Mouse (Mus musculus) embryonic facial prominence, embryonic 11.5 days (tissue): Measurements from ENCODE around the gene Rnft1. TPM values are rescaled to one million over a fixed set of nuclear protein-coding genes. Genes with fewer than 3 reads are reported as not detected.

Source experiments
- ATAC-seq: fragments of 200-750 bp; cut with Nextera tagmentation; replicated peaks from 2 replicates; pipeline ENCODE4 v1.8.0; 2017; ENCODE audit warnings: low read depth; ENCODE audit not compliant: insufficient number of reproducible peaks, low FRiP score, low TSS enrichment
- DNase-seq: peaks from one replicate; pipeline ENCODE4 v3.0.0-alpha.2; 2015; ENCODE audit warnings: low spot score
- H3K27ac ChIP-seq: fragments of 300-500 bp; sonication (generic); replicated peaks from 2 replicates; pipeline ENCODE4 v1.5.1; 2014; ENCODE audit warnings: mild to moderate bottlenecking, low read depth, low read length, control low read depth
- H3K27me3 ChIP-seq: fragments of 300-500 bp; sonication (generic); 2 replicates; pipeline ENCODE4 v1.6.1; 2014; ENCODE audit warnings: mild to moderate bottlenecking, low read length, moderate library complexity, mixed read lengths; ENCODE audit not compliant: control insufficient read depth, insufficient read depth
- H3K36me3 ChIP-seq: fragments of 300-500 bp; sonication (generic); replicated peaks from 2 replicates; pipeline ENCODE4 v1.6.1; 2014; ENCODE audit warnings: low read depth, mild to moderate bottlenecking, low read length, moderate library complexity, mixed read lengths; ENCODE audit not compliant: control insufficient read depth, insufficient read depth
- H3K4me1 ChIP-seq: fragments of 300-500 bp; sonication (generic); 2 replicates; pipeline ENCODE4 v1.6.1; 2014; ENCODE audit warnings: low read length, mixed read lengths; ENCODE audit not compliant: control insufficient read depth, insufficient read depth
- H3K4me2 ChIP-seq: fragments of 300-500 bp; sonication (generic); 2 replicates; pipeline ENCODE4 v1.6.1; 2014; ENCODE audit warnings: low read depth, mild to moderate bottlenecking, control low read depth, low read length, moderate library complexity
- H3K4me3 ChIP-seq: fragments of 300-500 bp; sonication (generic); 2 replicates; pipeline ENCODE4 v1.5.1; 2014; ENCODE audit warnings: low read depth, low read length, control low read depth
- H3K9ac ChIP-seq: fragments of 300-500 bp; sonication (generic); replicated peaks from 2 replicates; pipeline ENCODE4 v1.6.1; 2014; ENCODE audit warnings: mild to moderate bottlenecking, control low read depth, low read length
- H3K9me3 ChIP-seq: fragments of 300-500 bp; sonication (generic); replicated peaks from 2 replicates; pipeline ENCODE4 v1.6.1; 2016; ENCODE audit warnings: mild to moderate bottlenecking, low read length, inconsistent platforms, mixed read lengths; ENCODE audit not compliant: control insufficient read depth
- WGBS: fragments of 180-500 bp; shearing (Covaris S2); extraction: QIAGEN DNeasy Blood & Tissue Kit; methylation state at CpG from one replicate; pipeline ENCODE4 v1.1.7; 2014; 5-methylcytosine and 5-hydroxymethylcytosine counted together
- polyA plus RNA-seq: library from polyadenylated mRNA; unstranded; fragments of >200 nt; fragmentation: Nextera tagmentation; extraction: Ambion mirVana; gene quantifications from 2 replicates; pipeline ENCODE4 v1.2.1, GENCODE M21; 2014

Rnft1 gene
- 33.4 and 33.8 TPM in 2 replicates for polyA plus RNA-seq

DNA sequence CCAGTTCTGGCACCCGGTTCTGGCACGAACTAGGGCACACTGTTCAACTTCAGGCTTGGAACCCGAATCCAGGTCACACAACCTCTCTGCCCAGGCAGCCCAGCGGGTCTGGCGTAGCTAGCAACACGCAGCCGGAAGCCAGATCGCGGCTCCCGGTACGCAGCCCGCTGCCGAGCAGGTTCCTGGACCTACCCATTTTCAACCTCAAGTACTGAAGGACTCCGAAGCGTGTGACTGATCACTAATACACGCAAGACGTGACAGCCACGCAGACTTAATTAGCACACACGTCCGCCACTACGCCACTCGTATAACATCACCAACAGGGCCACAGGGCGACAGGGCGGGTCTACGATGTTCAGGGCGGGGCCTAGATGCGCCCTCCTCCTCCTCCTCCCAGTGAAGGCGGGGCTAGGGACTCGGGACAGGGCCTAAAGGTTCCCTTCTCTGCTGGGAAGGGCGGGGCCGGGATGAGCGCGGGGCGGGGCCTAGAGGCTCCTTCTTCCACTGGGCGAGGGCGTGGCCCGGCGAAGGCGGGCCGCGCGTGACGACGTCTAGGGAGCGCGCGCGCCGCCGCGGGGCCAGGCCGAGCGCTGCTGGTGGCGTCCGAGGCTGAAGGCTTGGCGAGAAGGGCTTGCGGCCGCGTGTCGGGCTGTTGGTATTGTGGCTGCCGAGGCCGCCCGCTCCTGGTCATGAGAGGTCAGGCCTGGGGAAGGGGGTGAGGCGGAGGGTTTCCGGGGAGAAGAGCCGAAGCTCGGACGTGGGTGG is at the start of gene Rnft1:
TSS of gene Rnft1 (plus strand) at position 557 of the 768 bp plus-strand sequence.
- Histone ChIP-seq H3K9ac (peak within 1 kb of the TSS; percentile 59), H3K36me3 (no peaks in the 10 kb centered on the region), H3K27me3 (no peaks in the 10 kb centered on the region), H3K4me2 (peak within 1 kb of the TSS; percentile 66), H3K27ac (0 out of 2 replicates have a peak within 1 kb of the TSS, but pooled peaks have one; percentile 1), H3K4me3 (peak within 1 kb of the TSS; percentile 42), H3K9me3 (no peaks in the 10 kb centered on the region), H3K4me1 (no peaks in the 10 kb centered on the region)
- peak; percentile 99 for DNase-seq
- WGBS = under 1% methylated on average over 68 of the region's 68 CpGs
- peak; percentile 96 for ATAC-seq

GRCm38 (mm10) chr11:86436843-86437242 is 47.6 kb upstream of the Rnft1 start:
- Histone ChIP-seq H3K4me2 (no peak overlapping the region), H3K27ac (no peak overlapping the region), H3K4me1 (no peaks in the 10 kb centered on the region), H3K9ac (no peak overlapping the region), H3K27me3 (no peaks in the 10 kb centered on the region), H3K36me3 (no peaks in the 10 kb centered on the region), H3K4me3 (no peak overlapping the region), H3K9me3 (no peaks in the 10 kb centered on the region)
- no peak for ATAC-seq
- WGBS = 29% methylated on average over 5 of the region's 5 CpGs
- DNase-seq = peak; percentile 72

DNA sequence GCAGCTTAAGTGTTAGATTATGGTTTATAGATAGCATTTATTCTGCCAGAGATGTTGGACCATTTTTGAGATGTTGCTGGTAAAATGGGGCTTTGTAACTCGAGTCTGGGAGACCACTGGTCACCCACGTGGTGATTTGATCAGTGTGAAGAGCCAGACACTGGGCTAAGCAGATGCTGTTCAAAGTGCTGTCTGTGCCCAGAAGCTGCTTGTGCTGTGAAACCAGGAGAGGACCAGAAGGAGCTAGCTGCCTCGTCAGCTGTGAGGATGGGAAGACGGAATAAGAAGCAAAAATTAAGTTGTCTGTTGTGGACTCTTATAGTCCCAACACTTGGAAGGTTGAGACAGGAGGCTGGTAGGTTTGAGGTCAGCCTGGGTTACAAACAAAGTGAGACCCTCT is 46.2 kb upstream of the Rnft1 start:
- Histone ChIP-seq H3K36me3 (no peaks in the 10 kb centered on the region), H3K4me1 (no peaks in the 10 kb centered on the region), H3K27ac (no peak overlapping the region), H3K4me3 (no peak overlapping the region), H3K9me3 (no peaks in the 10 kb centered on the region), H3K4me2 (no peak overlapping the region), H3K27me3 (no peaks in the 10 kb centered on the region), H3K9ac (no peak overlapping the region)
- WGBS = 48% methylated on average over 4 of the region's 4 CpGs
- no peak for DNase-seq
- no peak for ATAC-seq

DNA sequence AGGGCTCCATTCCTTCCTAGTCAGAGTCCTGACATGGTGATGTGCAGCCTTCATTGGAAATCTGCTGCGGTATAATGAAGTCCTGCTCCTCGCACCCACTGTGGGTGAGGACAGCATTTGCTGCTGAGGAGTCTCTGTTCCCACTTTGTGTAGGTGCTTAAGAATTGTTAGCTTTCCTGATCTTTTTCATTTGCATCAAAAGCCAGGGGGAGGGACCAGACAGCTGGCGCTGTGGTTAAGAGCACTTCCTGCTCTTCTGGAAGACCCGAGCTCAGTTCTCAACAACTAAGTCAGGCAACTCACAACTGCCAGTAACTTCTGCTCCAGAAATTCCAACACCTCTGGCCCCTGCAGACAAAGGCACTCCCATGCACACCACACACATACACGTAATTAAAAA is 43.7 kb upstream of the Rnft1 start:
- Histone ChIP-seq H3K36me3 (no peaks in the 10 kb centered on the region), H3K4me1 (no peaks in the 10 kb centered on the region), H3K9ac (no peak overlapping the region), H3K4me3 (no peak overlapping the region), H3K9me3 (no peaks in the 10 kb centered on the region), H3K4me2 (no peak overlapping the region), H3K27me3 (no peaks in the 10 kb centered on the region), H3K27ac (no peak overlapping the region)
- ATAC-seq (no peak), DNase-seq (no peak)
- WGBS = 68% methylated on average over 5 of the region's 5 CpGs

GRCm38 (mm10) chr11:86453991-86454390 is 30.5 kb upstream of the Rnft1 start:
- Histone ChIP-seq H3K4me3 (no peak overlapping the region), H3K4me2 (no peak overlapping the region), H3K36me3 (no peaks in the 10 kb centered on the region), H3K9ac (no peak overlapping the region), H3K9me3 (no peaks in the 10 kb centered on the region), H3K27ac (no peak overlapping the region), H3K4me1 (no peaks in the 10 kb centered on the region), H3K27me3 (no peaks in the 10 kb centered on the region)
- DNase-seq (no peak), ATAC-seq (no peak)
- 85% methylated on average over 5 of the region's 5 CpGs for WGBS

DNA sequence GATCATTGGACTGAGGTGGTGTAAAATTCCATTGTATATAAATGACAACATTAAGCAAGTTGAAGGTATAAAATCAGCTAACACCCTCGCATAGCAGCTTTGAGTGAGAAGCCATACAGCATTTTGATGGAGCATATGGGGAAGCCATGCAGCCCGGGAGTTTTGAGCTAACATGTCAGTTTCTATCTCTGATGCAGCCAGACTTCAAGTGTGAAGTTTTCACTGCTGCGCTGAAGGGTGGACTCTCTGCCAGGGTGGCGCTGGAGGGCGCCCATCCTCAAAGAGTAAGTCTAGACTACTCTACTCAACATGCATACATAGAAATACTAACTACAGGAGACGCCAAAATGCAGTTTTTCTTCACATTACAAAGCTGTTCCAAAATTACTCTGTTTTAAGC is 26.9 kb upstream of the Rnft1 start:
- H3K36me3 ChIP-seq = no peaks in the 10 kb centered on the region
- no peak overlapping the region for H3K27ac ChIP-seq
- no peak for DNase-seq
- no peak overlapping the region for H3K4me2 ChIP-seq
- no peaks in the 10 kb centered on the region for H3K27me3 ChIP-seq
- whole genome bisulfite sequencing = 81% methylated on average over 6 of the region's 6 CpGs
- H3K4me3 ChIP-seq = no peak overlapping the region
- ATAC-seq = no peak
- no peaks in the 10 kb centered on the region for H3K4me1 ChIP-seq
- no peak overlapping the region for H3K9ac ChIP-seq
- no peaks in the 10 kb centered on the region for H3K9me3 ChIP-seq

DNA sequence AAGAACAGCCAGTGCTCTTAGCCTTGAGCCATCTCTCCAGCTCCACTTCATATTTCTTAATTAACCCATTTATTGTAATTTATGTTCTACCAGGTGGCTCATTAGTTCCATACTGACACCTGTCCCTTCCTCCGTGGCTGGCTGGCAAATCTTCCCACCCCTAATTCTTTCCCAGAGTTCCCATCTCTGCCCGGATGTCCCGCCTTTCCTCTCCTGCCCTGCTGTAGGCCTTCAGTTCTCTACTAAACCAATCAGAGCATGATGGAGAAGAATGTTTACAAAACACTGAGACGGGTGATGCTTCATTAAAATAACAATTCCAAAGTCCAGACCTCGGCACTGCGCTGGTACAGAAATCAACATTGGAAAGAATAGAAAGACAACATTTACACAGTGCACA is 25.6 kb upstream of the Rnft1 start:
- H3K27ac ChIP-seq = no peak overlapping the region
- no peak overlapping the region for H3K4me3 ChIP-seq
- no peaks in the 10 kb centered on the region for H3K4me1 ChIP-seq
- no peak overlapping the region for H3K4me2 ChIP-seq
- WGBS = 85% methylated on average over 6 of the region's 6 CpGs
- DNase-seq (no peak), ATAC-seq (no peak)
- no peaks in the 10 kb centered on the region for H3K9me3 ChIP-seq
- no peaks in the 10 kb centered on the region for H3K27me3 ChIP-seq
- H3K9ac ChIP-seq = no peak overlapping the region
- no peaks in the 10 kb centered on the region for H3K36me3 ChIP-seq

- no peaks in the 10 kb centered on the region for H3K36me3 ChIP-seq
- no peak for ATAC-seq
- H3K9ac ChIP-seq = no peak overlapping the region
- no peaks in the 10 kb centered on the region for H3K4me1 ChIP-seq
- no peak for DNase-seq
- no peak overlapping the region for H3K4me2 ChIP-seq
- no peaks in the 10 kb centered on the region for H3K27me3 ChIP-seq
- no peaks in the 10 kb centered on the region for H3K9me3 ChIP-seq
- no peak overlapping the region for H3K4me3 ChIP-seq
- H3K27ac ChIP-seq = no peak overlapping the region
Observed at GRCm38 (mm10) chr11:86462579-86462978, 21.9 kb upstream of the Rnft1 start.
